Mouse (Mus musculus): ENCODE measurements around the gene Ttll12. TPM values are rescaled to one million over a fixed set of nuclear protein-coding genes. Genes with fewer than 3 reads are reported as not detected.

The Ttll12 gene
- polyA plus RNA-seq, 1 experiment from 2014 or later, result 50.7 TPM

GRCm38 (mm10) chr15:83602372-83603045 lies 7.6 kb upstream of the Ttll12 start:
- Histone ChIP-seq H3K27ac (replicated peaks; ENCODE audit: low read depth, low read length) (no peak overlapping the region), H3K9ac (replicated peaks; ENCODE audit: low read length) (no peak overlapping the region), H3K36me3 (ENCODE audit: control insufficient read depth, insufficient read depth, low read length) (no peaks in the 10 kb centered on the region), H3K4me1 (ENCODE audit: control insufficient read depth, insufficient read depth, low read length) (no peaks in the 10 kb centered on the region), H3K4me3 (replicated peaks; ENCODE audit: low read depth, low read length) (no peak overlapping the region), H3K9me3 (ENCODE audit: control insufficient read depth, low read length) (no peaks in the 10 kb centered on the region), H3K4me2 (ENCODE audit: low read length) (no peak overlapping the region), H3K27me3 (ENCODE audit: control insufficient read depth, insufficient read depth, low read length) (no peaks in the 10 kb centered on the region)
- ATAC-seq (ENCODE audit: low FRiP score, low TSS enrichment) (no peak), DNase-seq (no peak)
- WGBS, result 88% methylated on average over 13 of the region's 13 CpGs

- no peaks in the 10 kb centered on the region for H3K27me3 ChIP-seq (ENCODE audit: control insufficient read depth, insufficient read depth, low read length)
- DNase-seq (no peak), ATAC-seq (ENCODE audit: low FRiP score, low TSS enrichment) (no peak)
- 71% methylated on average over 4 of the region's 4 CpGs for WGBS
- H3K9ac ChIP-seq (replicated peaks; ENCODE audit: low read length), result no peak overlapping the region
- no peaks in the 10 kb centered on the region for H3K9me3 ChIP-seq (ENCODE audit: control insufficient read depth, low read length)
- no peaks in the 10 kb centered on the region for H3K4me1 ChIP-seq (ENCODE audit: control insufficient read depth, insufficient read depth, low read length)
- no peak overlapping the region for H3K27ac ChIP-seq (replicated peaks; ENCODE audit: low read depth, low read length)
- H3K4me3 ChIP-seq (replicated peaks; ENCODE audit: low read depth, low read length), result no peak overlapping the region
- no peak overlapping the region for H3K4me2 ChIP-seq (ENCODE audit: low read length)
- no peaks in the 10 kb centered on the region for H3K36me3 ChIP-seq (ENCODE audit: control insufficient read depth, insufficient read depth, low read length)
These were observed 6.2 kb upstream of the Ttll12 start for GRCm38 (mm10) chr15:83601185-83601584.

- Histone ChIP-seq H3K36me3 (ENCODE audit: control insufficient read depth, insufficient read depth, low read length) (no peaks in the 10 kb centered on the region), H3K27me3 (ENCODE audit: control insufficient read depth, insufficient read depth, low read length) (no peaks in the 10 kb centered on the region), H3K9ac (replicated peaks; ENCODE audit: low read length) (no peak overlapping the region), H3K4me1 (ENCODE audit: control insufficient read depth, insufficient read depth, low read length) (peaks cover 16% of the 10 kb centered on the region), H3K9me3 (ENCODE audit: control insufficient read depth, low read length) (no peaks in the 10 kb centered on the region), H3K4me2 (ENCODE audit: low read length) (no peak overlapping the region), H3K4me3 (replicated peaks; ENCODE audit: low read depth, low read length) (no peak overlapping the region), H3K27ac (replicated peaks; ENCODE audit: low read depth, low read length) (no peak overlapping the region)
- no peak for DNase-seq
- ATAC-seq (ENCODE audit: low FRiP score, low TSS enrichment), result no peak
- WGBS, result 88% methylated on average over 4 of the region's 4 CpGs
These were observed 1.9 kb upstream of the Ttll12 start for GRCm38 (mm10) chr15:83596833-83597232.

- DNase-seq, result peak; percentile 18
- Histone ChIP-seq H3K4me3 (replicated peaks; ENCODE audit: low read depth, low read length) (peak overlapping the region; percentile 58), H3K27ac (replicated peaks; ENCODE audit: low read depth, low read length) (no peak overlapping the region; the same call in 1 of the 2 replicates), H3K4me1 (ENCODE audit: control insufficient read depth, insufficient read depth, low read length) (peaks cover 16% of the 10 kb centered on the region), H3K9me3 (ENCODE audit: control insufficient read depth, low read length) (no peaks in the 10 kb centered on the region), H3K9ac (replicated peaks; ENCODE audit: low read length) (peak overlapping the region; percentile 61; the same call in 1 of the 2 replicates), H3K4me2 (ENCODE audit: low read length) (peak overlapping the region; percentile 85), H3K36me3 (ENCODE audit: control insufficient read depth, insufficient read depth, low read length) (0 out of 2 replicates have a peak, but pooled peaks cover 2% of the 10 kb centered on the region), H3K27me3 (ENCODE audit: control insufficient read depth, insufficient read depth, low read length) (no peaks in the 10 kb centered on the region)
- peak; percentile 19; the same call in 1 of the 2 replicates for ATAC-seq (ENCODE audit: low FRiP score, low TSS enrichment)
- WGBS, result 39% methylated on average over 7 of the region's 7 CpGs
These were observed 381 bp upstream of the Ttll12 start for GRCm38 (mm10) chr15:83595364-83595711.

- Histone ChIP-seq H3K4me1 (ENCODE audit: control insufficient read depth, insufficient read depth, low read length) (peaks cover 16% of the 10 kb centered on the region), H3K9me3 (ENCODE audit: control insufficient read depth, low read length) (no peaks in the 10 kb centered on the region), H3K27ac (replicated peaks; ENCODE audit: low read depth, low read length) (no peak overlapping the region), H3K4me3 (replicated peaks; ENCODE audit: low read depth, low read length) (peak overlapping the region; percentile 58), H3K27me3 (ENCODE audit: control insufficient read depth, insufficient read depth, low read length) (no peaks in the 10 kb centered on the region), H3K9ac (replicated peaks; ENCODE audit: low read length) (peak overlapping the region; percentile 61), H3K36me3 (ENCODE audit: control insufficient read depth, insufficient read depth, low read length) (0 out of 2 replicates have a peak, but pooled peaks cover 3% of the 10 kb centered on the region), H3K4me2 (ENCODE audit: low read length) (peak overlapping the region; percentile 85)
- peak; percentile 26 for DNase-seq
- peak; percentile 38; the same call in 1 of the 2 replicates for ATAC-seq (ENCODE audit: low FRiP score, low TSS enrichment)
- WGBS, result 11% methylated on average over 19 of the region's 19 CpGs
These were observed 1.1 kb downstream of the Ttll12 start for GRCm38 (mm10) chr15:83593702-83594512.

GRCm38 (mm10) chr15:83593189-83593585 lies 1.8 kb downstream of the Ttll12 start:
- peak overlapping the region; percentile 61; the same call in 1 of the 2 replicates for H3K9ac ChIP-seq (replicated peaks; ENCODE audit: low read length)
- H3K4me2 ChIP-seq (ENCODE audit: low read length), result peak overlapping the region; percentile 85
- DNase-seq, result no peak
- no peak for ATAC-seq (ENCODE audit: low FRiP score, low TSS enrichment)
- H3K36me3 ChIP-seq (ENCODE audit: control insufficient read depth, insufficient read depth, low read length), result peaks cover 9% of the 10 kb centered on the region; the same call in 1 of the 2 replicates
- H3K27me3 ChIP-seq (ENCODE audit: control insufficient read depth, insufficient read depth, low read length), result no peaks in the 10 kb centered on the region
- H3K4me1 ChIP-seq (ENCODE audit: control insufficient read depth, insufficient read depth, low read length), result peaks cover 16% of the 10 kb centered on the region
- no peak overlapping the region for H3K27ac ChIP-seq (replicated peaks; ENCODE audit: low read depth, low read length)
- peak overlapping the region; percentile 58; the same call in 1 of the 2 replicates for H3K4me3 ChIP-seq (replicated peaks; ENCODE audit: low read depth, low read length)
- H3K9me3 ChIP-seq (ENCODE audit: control insufficient read depth, low read length), result no peaks in the 10 kb centered on the region

GRCm38 (mm10) chr15:83592260-83593188 lies 2.4 kb downstream of the Ttll12 start:
- no peaks in the 10 kb centered on the region for H3K9me3 ChIP-seq (ENCODE audit: control insufficient read depth, low read length)
- no peak overlapping the region for H3K4me3 ChIP-seq (replicated peaks; ENCODE audit: low read depth, low read length)
- H3K4me2 ChIP-seq (ENCODE audit: low read length), result peak overlapping the region; percentile 85; the same call in 1 of the 2 replicates
- peaks cover 15% of the 10 kb centered on the region for H3K36me3 ChIP-seq (ENCODE audit: control insufficient read depth, insufficient read depth, low read length)
- 83% methylated on average over 8 of the region's 8 CpGs for WGBS
- no peak overlapping the region for H3K27ac ChIP-seq (replicated peaks; ENCODE audit: low read depth, low read length)
- peaks cover 16% of the 10 kb centered on the region for H3K4me1 ChIP-seq (ENCODE audit: control insufficient read depth, insufficient read depth, low read length)
- H3K27me3 ChIP-seq (ENCODE audit: control insufficient read depth, insufficient read depth, low read length), result no peaks in the 10 kb centered on the region
- DNase-seq (no peak), ATAC-seq (ENCODE audit: low FRiP score, low TSS enrichment) (no peak)
- 0 out of 2 replicates have a peak overlapping the region, but pooled peaks have one; percentile 61 for H3K9ac ChIP-seq (replicated peaks; ENCODE audit: low read length)

- DNase-seq (no peak), ATAC-seq (ENCODE audit: low FRiP score, low TSS enrichment) (no peak)
- WGBS, result 87% methylated on average over 6 of the region's 6 CpGs
- no peak overlapping the region for H3K4me2 ChIP-seq (ENCODE audit: low read length)
- H3K9me3 ChIP-seq (ENCODE audit: control insufficient read depth, low read length), result no peaks in the 10 kb centered on the region
- H3K4me3 ChIP-seq (replicated peaks; ENCODE audit: low read depth, low read length), result no peak overlapping the region
- H3K9ac ChIP-seq (replicated peaks; ENCODE audit: low read length), result no peak overlapping the region
- H3K27ac ChIP-seq (replicated peaks; ENCODE audit: low read depth, low read length), result no peak overlapping the region
- peaks cover 23% of the 10 kb centered on the region for H3K36me3 ChIP-seq (ENCODE audit: control insufficient read depth, insufficient read depth, low read length)
- peaks cover 16% of the 10 kb centered on the region for H3K4me1 ChIP-seq (ENCODE audit: control insufficient read depth, insufficient read depth, low read length)
- H3K27me3 ChIP-seq (ENCODE audit: control insufficient read depth, insufficient read depth, low read length), result no peaks in the 10 kb centered on the region
These were observed 3.2 kb downstream of the Ttll12 start for GRCm38 (mm10) chr15:83591758-83592157.
